Mouse (Mus musculus) erythroblast, adult 5-6 weeks (primary cell): ENCODE data around the gene 5830411N06Rik. TPM values are rescaled to one million over a fixed set of nuclear protein-coding genes. Genes with fewer than 3 reads are reported as not detected.

ENCODE experiments used
- ATAC-seq: replicated peaks from 2 replicates; pipeline ENCODE4 v1.8.0; 2016; ENCODE audit warnings: moderate number of reproducible peaks, mild to moderate bottlenecking, moderate TSS enrichment, inconsistent platforms; ENCODE audit not compliant: poor library complexity, low FRiP score, severe bottlenecking
- total RNA-seq, 2 experiments: library from RNA; stranded (forward) in 1 of 2; stranded (reverse) in 1 of 2; fragments of 150-400 nt in 1 of 2; fragments of 200-764, 138-1000 nt in 1 of 2; gene quantifications; 2 replicates each; pipeline versions ENCODE4 v1.2.3 to v1.2.4; 2015 to 2017; ENCODE audit warnings: low replicate concordance in 2 of 2

The 5830411N06Rik gene
- total RNA-seq, 2 experiments from 2014 or later: not detected

DNA sequence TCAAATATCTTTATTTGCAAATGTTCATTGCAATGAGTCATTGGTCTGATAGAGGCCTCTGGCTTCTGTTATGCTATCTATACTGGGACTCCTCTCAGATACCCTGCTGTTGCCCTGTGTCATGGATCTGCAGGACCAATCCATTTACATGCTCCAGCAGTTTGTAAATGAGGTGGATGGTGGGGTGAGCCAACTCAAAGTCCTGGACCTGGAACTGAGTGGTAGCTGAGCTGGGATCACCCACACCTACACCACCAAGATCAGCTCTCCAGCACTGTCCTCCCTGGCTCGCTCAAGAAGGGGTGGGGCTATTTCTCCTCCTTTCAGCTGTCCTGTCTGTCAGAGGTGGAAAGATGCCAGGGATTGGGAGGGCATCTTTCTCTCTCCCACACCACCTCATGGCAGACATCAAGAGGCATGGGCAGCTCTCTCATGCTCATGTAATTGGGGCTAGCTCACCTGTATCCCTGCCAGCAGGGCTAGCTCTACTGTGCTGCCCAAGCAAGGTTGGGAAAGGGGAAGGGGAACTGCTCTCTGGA is 82.8 kb downstream of the 5830411N06Rik start:
- ATAC-seq: no peak

DNA sequence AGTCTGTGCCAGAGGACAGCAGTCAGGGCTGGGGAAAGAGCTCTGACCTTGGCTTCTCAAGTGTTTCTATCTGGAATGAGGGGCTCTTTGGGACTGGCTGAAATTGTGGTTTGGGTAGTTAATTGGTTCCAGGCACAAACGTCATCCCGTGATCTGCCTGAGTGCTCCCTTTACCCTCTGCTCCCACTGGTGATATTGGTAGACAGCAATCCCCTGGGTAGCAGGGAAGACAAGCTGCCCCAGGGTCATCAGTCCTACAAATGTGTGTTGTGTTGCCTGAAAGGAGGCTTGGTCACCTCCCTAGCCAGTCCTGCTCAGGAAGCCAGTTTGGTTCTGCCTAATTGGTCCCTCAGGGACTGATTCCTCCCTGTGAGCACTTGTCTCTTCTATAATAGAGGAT is 86.6 kb downstream of the 5830411N06Rik start, which contains the start of gene Olfr527:
TSS of gene Olfr527 (plus strand) at position 301 of the 400 bp plus-strand sequence.
- no peak for ATAC-seq

Other genes starting within 250 kb of the 5830411N06Rik start
- 11.5 and 12.5 TPM in 2 replicates for gene Zfp511, start 210.9 kb upstream of the 5830411N06Rik start, total RNA-seq (2015; ENCODE audit: low replicate concordance)
- 5.8 and 6.6 TPM in 2 replicates for gene Zfp511, start 210.9 kb upstream of the 5830411N06Rik start, total RNA-seq (2017; ENCODE audit: low replicate concordance)
- gene Tubgcp2, start 210.6 kb upstream of the 5830411N06Rik start, total RNA-seq (2015; ENCODE audit: low replicate concordance): 9.4 and 14.6 TPM in 2 replicates
- gene Tubgcp2, start 210.6 kb upstream of the 5830411N06Rik start, total RNA-seq (2017; ENCODE audit: low replicate concordance): 8.3 and 9.6 TPM in 2 replicates
- gene Msx3, start 198.2 kb upstream of the 5830411N06Rik start, total RNA-seq (2015; ENCODE audit: low replicate concordance): not detected in 2 replicates
- not detected in 2 replicates for gene Msx3, start 198.2 kb upstream of the 5830411N06Rik start, total RNA-seq (2017; ENCODE audit: low replicate concordance)
- gene Caly, start 164.7 kb upstream of the 5830411N06Rik start, total RNA-seq (2015; ENCODE audit: low replicate concordance): not detected in 2 replicates
- not detected in 2 replicates for gene Caly, start 164.7 kb upstream of the 5830411N06Rik start, total RNA-seq (2017; ENCODE audit: low replicate concordance)
- not detected in 2 replicates for gene Prap1, start 153.9 kb upstream of the 5830411N06Rik start, total RNA-seq (2015; ENCODE audit: low replicate concordance)
- gene Prap1, start 153.9 kb upstream of the 5830411N06Rik start, total RNA-seq (2017; ENCODE audit: low replicate concordance): not detected in 2 replicates
- 6.1 TPM in 1 of 2 replicates, not detected in the other for gene Fuom, start 144.8 kb upstream of the 5830411N06Rik start, total RNA-seq (2015; ENCODE audit: low replicate concordance)
- gene Fuom, start 144.8 kb upstream of the 5830411N06Rik start, total RNA-seq (2017; ENCODE audit: low replicate concordance): 2.1 TPM in 1 of 2 replicates, not detected in the other
- gene Paox, start 131.5 kb upstream of the 5830411N06Rik start, total RNA-seq (2015; ENCODE audit: low replicate concordance): 0.84 and 3.3 TPM in 2 replicates
- 1.2 and 7.9 TPM in 2 replicates for gene Paox, start 131.5 kb upstream of the 5830411N06Rik start, total RNA-seq (2017; ENCODE audit: low replicate concordance)
- 12.5 and 23.4 TPM in 2 replicates for gene Echs1, start 130.8 kb upstream of the 5830411N06Rik start, total RNA-seq (2015; ENCODE audit: low replicate concordance)
- gene Echs1, start 130.8 kb upstream of the 5830411N06Rik start, total RNA-seq (2017; ENCODE audit: low replicate concordance): 9.2 and 25.3 TPM in 2 replicates
- gene Mtg1, start 109.7 kb upstream of the 5830411N06Rik start, total RNA-seq (2015; ENCODE audit: low replicate concordance): 2.1 and 2.5 TPM in 2 replicates
- 1.6 TPM in 1 of 2 replicates, not detected in the other for gene Mtg1, start 109.7 kb upstream of the 5830411N06Rik start, total RNA-seq (2017; ENCODE audit: low replicate concordance)
- gene Sprn, start 92.4 kb upstream of the 5830411N06Rik start, total RNA-seq (2015; ENCODE audit: low replicate concordance): not detected in 2 replicates
- not detected in 2 replicates for gene Sprn, start 92.4 kb upstream of the 5830411N06Rik start, total RNA-seq (2017; ENCODE audit: low replicate concordance)
- gene Olfr522, start 82.5 kb upstream of the 5830411N06Rik start, total RNA-seq (2015; ENCODE audit: low replicate concordance): not detected in 2 replicates
- gene Olfr522, start 82.5 kb upstream of the 5830411N06Rik start, total RNA-seq (2017; ENCODE audit: low replicate concordance): not detected in 2 replicates
- gene Olfr523, start 74.1 kb upstream of the 5830411N06Rik start, total RNA-seq (2015; ENCODE audit: low replicate concordance): not detected in 2 replicates
- gene Olfr523, start 74.1 kb upstream of the 5830411N06Rik start, total RNA-seq (2017; ENCODE audit: low replicate concordance): not detected in 2 replicates
- gene Olfr524, start 41.3 kb upstream of the 5830411N06Rik start, total RNA-seq (2015; ENCODE audit: low replicate concordance): 0.19 TPM in 1 of 2 replicates, not detected in the other
- gene Olfr524, start 41.3 kb upstream of the 5830411N06Rik start, total RNA-seq (2017; ENCODE audit: low replicate concordance): not detected in 2 replicates
- gene Cd163l1, start 29.0 kb upstream of the 5830411N06Rik start, total RNA-seq (2015; ENCODE audit: low replicate concordance): not detected in 2 replicates
- gene Cd163l1, start 29.0 kb upstream of the 5830411N06Rik start, total RNA-seq (2017; ENCODE audit: low replicate concordance): not detected in 2 replicates
- gene Olfr525, start 73.6 kb downstream of the 5830411N06Rik start, total RNA-seq (2015; ENCODE audit: low replicate concordance): not detected in 2 replicates
- under 0.01 TPM in 1 of 2 replicates, not detected in the other for gene Olfr525, start 73.6 kb downstream of the 5830411N06Rik start, total RNA-seq (2017; ENCODE audit: low replicate concordance)
- not detected in 2 replicates for gene Olfr527, start 86.7 kb downstream of the 5830411N06Rik start, total RNA-seq (2015; ENCODE audit: low replicate concordance)
- not detected in 2 replicates for gene Olfr527, start 86.7 kb downstream of the 5830411N06Rik start, total RNA-seq (2017; ENCODE audit: low replicate concordance)
- gene Olfr60, start 114.4 kb downstream of the 5830411N06Rik start, total RNA-seq (2015; ENCODE audit: low replicate concordance): not detected in 2 replicates
- not detected in 2 replicates for gene Olfr60, start 114.4 kb downstream of the 5830411N06Rik start, total RNA-seq (2017; ENCODE audit: low replicate concordance)
- not detected in 2 replicates for gene Olfr530, start 129.0 kb downstream of the 5830411N06Rik start, total RNA-seq (2015; ENCODE audit: low replicate concordance)
- gene Olfr530, start 129.0 kb downstream of the 5830411N06Rik start, total RNA-seq (2017; ENCODE audit: low replicate concordance): not detected in 2 replicates
- not detected in 2 replicates for gene Olfr531, start 155.6 kb downstream of the 5830411N06Rik start, total RNA-seq (2015; ENCODE audit: low replicate concordance)
- not detected in 2 replicates for gene Olfr531, start 155.6 kb downstream of the 5830411N06Rik start, total RNA-seq (2017; ENCODE audit: low replicate concordance)
- not detected in 2 replicates for gene Olfr532, start 174.4 kb downstream of the 5830411N06Rik start, total RNA-seq (2015; ENCODE audit: low replicate concordance)
- gene Olfr532, start 174.4 kb downstream of the 5830411N06Rik start, total RNA-seq (2017; ENCODE audit: low replicate concordance): not detected in 2 replicates
- not detected in 2 replicates for gene Olfr533, start 216.1 kb downstream of the 5830411N06Rik start, total RNA-seq (2015; ENCODE audit: low replicate concordance)
- gene Olfr533, start 216.1 kb downstream of the 5830411N06Rik start, total RNA-seq (2017; ENCODE audit: low replicate concordance): not detected in 2 replicates
- not detected in 2 replicates for gene Olfr535, start 236.9 kb downstream of the 5830411N06Rik start, total RNA-seq (2015; ENCODE audit: low replicate concordance)
- not detected in 2 replicates for gene Olfr535, start 236.9 kb downstream of the 5830411N06Rik start, total RNA-seq (2017; ENCODE audit: low replicate concordance)